Mouse (Mus musculus) frontal cortex, postnatal 10 days (tissue): ENCODE measurements around the gene Slc17a7.
"Not testable (repeated sequence)": the region's sequence is repeated elsewhere in the genome, so short reads cannot be mapped to it uniquely, and the experiment has no call there.

Experiments used
- DNase-seq, 2 experiments: peaks; one replicate each; pipeline ENCODE4 v3.0.0; 2022; ENCODE audit warnings: low spot score in 2 of 2, mixed read lengths in 1 of 2

The Slc17a7 gene

GRCm38 (mm10) chr7:45163735-45164490, at the start of gene Slc17a7:
Slc17a7 (plus strand) TSS chr7:45163949.
- DNase-seq = no peak

GRCm38 (mm10) chr7:45117566-45117965, 46.2 kb upstream of the Slc17a7 start:
- no peak for DNase-seq

GRCm38 (mm10) chr7:45118336-45118735, 45.4 kb upstream of the Slc17a7 start:
- no peak for DNase-seq

- no peak for DNase-seq
Observed at GRCm38 (mm10) chr7:45119780-45120709, 43.7 kb upstream of the Slc17a7 start.

GRCm38 (mm10) chr7:45121404-45121803, 42.3 kb upstream of the Slc17a7 start:
- DNase-seq = no peak

- DNase-seq = no peak
Observed at GRCm38 (mm10) chr7:45121966-45122365, 41.8 kb upstream of the Slc17a7 start.

- no peak for DNase-seq
Observed at GRCm38 (mm10) chr7:45122561-45123185, 41.1 kb upstream of the Slc17a7 start.

GRCm38 (mm10) chr7:45123186-45123570, 40.6 kb upstream of the Slc17a7 start:
- no peak for DNase-seq

GRCm38 (mm10) chr7:45124224-45125143, 39.3 kb upstream of the Slc17a7 start, which contains the start of gene Rps11:
Rps11 (minus strand) TSS chr7:45124439.
- peak; percentile 98 to 99 for DNase-seq

GRCm38 (mm10) chr7:45125144-45125600, 38.6 kb upstream of the Slc17a7 start:
- DNase-seq = no peak

- DNase-seq = not testable (repeated sequence)
Observed at GRCm38 (mm10) chr7:45125649-45126048, 38.1 kb upstream of the Slc17a7 start.

- DNase-seq = no peak
Observed at GRCm38 (mm10) chr7:45126147-45126843, 37.5 kb upstream of the Slc17a7 start.

- no peak for DNase-seq
Observed at GRCm38 (mm10) chr7:45126844-45127699, 36.7 kb upstream of the Slc17a7 start.

GRCm38 (mm10) chr7:45127700-45128224, 36.0 kb upstream of the Slc17a7 start:
- no peak for DNase-seq

GRCm38 (mm10) chr7:45128624-45129246, 35.0 kb upstream of the Slc17a7 start, which contains the start of gene Rpl13a:
Rpl13a (minus strand) TSS chr7:45128761.
- peak; percentile 99 for DNase-seq

- DNase-seq = no peak
Observed at GRCm38 (mm10) chr7:45129318-45129717, 34.4 kb upstream of the Slc17a7 start.

- no peak for DNase-seq
Observed at GRCm38 (mm10) chr7:45129776-45130512, 33.8 kb upstream of the Slc17a7 start.

GRCm38 (mm10) chr7:45131850-45132249, 31.9 kb upstream of the Slc17a7 start:
- DNase-seq = no peak
